Comparison of ENCODE assay signal across 8 mouse cellular contexts in genomic region chr2:32693282-32693681, GRCm38 (mm10). TPM values are rescaled to one million over a fixed set of nuclear protein-coding genes. Genes with fewer than 3 reads are reported as not detected.
DNase-seq lines count a peak whose midpoint lies in the region; ATAC-seq lines count a peak whose summit lies in the region.

No protein-coding gene starts in this region.

- peak overlapping the region; percentile 83 for H3K9ac ChIP-seq in forebrain, embryonic 11.5 days (ENCODE audit: low read length)
- peak overlapping the region; percentile 89 for H3K9ac ChIP-seq in kidney, embryonic 14.5 days (ENCODE audit: low read depth, low read length)
- H3K9ac ChIP-seq in midbrain, embryonic 14.5 days (replicated peaks; ENCODE audit: low read length): peak overlapping the region; percentile 83

- DNase-seq in forebrain, embryonic 11.5 days (ENCODE audit: low spot score): no peak
- DNase-seq in midbrain, embryonic 14.5 days: no peak
- DNase-seq in testis, postnatal 10 days (ENCODE audit: low spot score): no peak
- DNase-seq in frontal cortex, postnatal 36 days (ENCODE audit: low spot score in 2 of 2): no peak
- no peak for DNase-seq in left cerebral cortex, postnatal 10 days (ENCODE audit: extremely low spot score in 1 of 2, low spot score in 2 of 2)

- intact Hi-C loops in left cerebral cortex, postnatal 10 days (cut with DNase I): no loop called here

- no peak overlapping the region for H3K27ac ChIP-seq in forebrain, embryonic 11.5 days (ENCODE audit: low read depth, low read length)
- peak overlapping the region; percentile 56; the same call in 1 of the 2 replicates for H3K27ac ChIP-seq in kidney, embryonic 14.5 days (ENCODE audit: low read depth, low read length)
- no peak overlapping the region; the same call in 1 of the 2 replicates for H3K27ac ChIP-seq in midbrain, embryonic 14.5 days (replicated peaks; ENCODE audit: low read depth, low read length)

- H3K4me1 ChIP-seq in megakaryocyte, embryonic 14.5 days: peaks cover 46% of the 10 kb centered on the region
- peaks cover 4% of the 10 kb centered on the region; the same call in 1 of the 2 replicates for H3K4me1 ChIP-seq in forebrain, embryonic 11.5 days (replicated peaks; ENCODE audit: control insufficient read depth, insufficient read depth, low read length)
- H3K4me1 ChIP-seq in kidney, embryonic 14.5 days (ENCODE audit: control insufficient read depth, insufficient read depth, low read length): peaks cover 14% of the 10 kb centered on the region
- peaks cover 9% of the 10 kb centered on the region for H3K4me1 ChIP-seq in midbrain, embryonic 14.5 days (ENCODE audit: control insufficient read depth, insufficient read depth, low read length)

- ATAC-seq in megakaryocyte, adult 5-6 weeks (ENCODE audit: poor library complexity, severe bottlenecking): no peak
- no peak for ATAC-seq in forebrain, embryonic 11.5 days (replicated peaks; ENCODE audit: low FRiP score)
- no peak for ATAC-seq in kidney, embryonic 14.5 days (ENCODE audit: low FRiP score, low TSS enrichment)
- no peak for ATAC-seq in midbrain, embryonic 14.5 days (ENCODE audit: low FRiP score, low TSS enrichment)

- peak overlapping the region; percentile 93 for H3K4me2 ChIP-seq in forebrain, embryonic 11.5 days (ENCODE audit: low read depth, low read length, severe bottlenecking)
- peak overlapping the region; percentile 85 for H3K4me2 ChIP-seq in kidney, embryonic 14.5 days (replicated peaks; ENCODE audit: low read depth, low read length)
- H3K4me2 ChIP-seq in midbrain, embryonic 14.5 days (ENCODE audit: low read length): peak overlapping the region; percentile 93

- peaks cover 19% of the 10 kb centered on the region for H3K36me3 ChIP-seq in megakaryocyte, embryonic 14.5 days (replicated peaks; ENCODE audit: low read length)
- H3K36me3 ChIP-seq in forebrain, embryonic 11.5 days (ENCODE audit: control insufficient read depth, insufficient read depth, low read length): no peaks in the 10 kb centered on the region
- H3K36me3 ChIP-seq in kidney, embryonic 14.5 days (ENCODE audit: control insufficient read depth, insufficient read depth, low read length): peaks cover 3% of the 10 kb centered on the region; the same call in 1 of the 2 replicates
- H3K36me3 ChIP-seq in midbrain, embryonic 14.5 days (ENCODE audit: control insufficient read depth, insufficient read depth, low read length): no peaks in the 10 kb centered on the region

- H3K27me3 ChIP-seq in megakaryocyte, embryonic 14.5 days (replicated peaks): no peaks in the 10 kb centered on the region
- H3K27me3 ChIP-seq in forebrain, embryonic 11.5 days (ENCODE audit: control insufficient read depth, insufficient read depth, low read length): no peaks in the 10 kb centered on the region
- no peaks in the 10 kb centered on the region for H3K27me3 ChIP-seq in kidney, embryonic 14.5 days (ENCODE audit: control insufficient read depth, insufficient read depth, low read length)
- no peaks in the 10 kb centered on the region for H3K27me3 ChIP-seq in midbrain, embryonic 14.5 days (ENCODE audit: control insufficient read depth, insufficient read depth, low read length)

- WGBS in forebrain, embryonic 11.5 days: 23% methylated on average over 7 of the region's 7 CpGs
- WGBS in kidney, embryonic 14.5 days: 14% methylated on average over 7 of the region's 7 CpGs
- 28% methylated on average over 7 of the region's 7 CpGs for WGBS in midbrain, embryonic 14.5 days

- peak overlapping the region; percentile 96 for H3K4me3 ChIP-seq in megakaryocyte, embryonic 14.5 days (replicated peaks)
- H3K4me3 ChIP-seq in forebrain, embryonic 11.5 days (ENCODE audit: low read depth, low read length): peak overlapping the region; percentile 75
- H3K4me3 ChIP-seq in kidney, embryonic 14.5 days (ENCODE audit: low read length): peak overlapping the region; percentile 90
- peak overlapping the region; percentile 74 for H3K4me3 ChIP-seq in midbrain, embryonic 14.5 days (replicated peaks; ENCODE audit: low read depth, low read length)

- H3K9me3 ChIP-seq in megakaryocyte, embryonic 14.5 days: no peaks in the 10 kb centered on the region
- H3K9me3 ChIP-seq in forebrain, embryonic 11.5 days (ENCODE audit: control insufficient read depth, low read length): no peaks in the 10 kb centered on the region
- no peaks in the 10 kb centered on the region for H3K9me3 ChIP-seq in kidney, embryonic 14.5 days (ENCODE audit: control insufficient read depth, low read length)
- H3K9me3 ChIP-seq in midbrain, embryonic 14.5 days (ENCODE audit: control insufficient read depth, low read length): no peaks in the 10 kb centered on the region

RNA-seq across cellular contexts. Expression of gene Fpgs, which starts 10.7 kb away (rescaled TPM):
- 39.7 and 57.5 TPM in 2 replicates for polyA plus RNA-seq in megakaryocyte, embryonic 14.5 days (2012; ENCODE audit: insufficient read depth, low replicate concordance)
- total RNA-seq in megakaryocyte, adult 5-6 weeks (2015): 0.91 and 4.6 TPM in 2 replicates
- total RNA-seq in megakaryocyte, adult 5-6 weeks (2017): 2.6 and 3.0 TPM in 2 replicates
- polyA plus RNA-seq in forebrain, embryonic 11.5 days (2014; fragmentation: Nextera tagmentation; extraction: Ambion mirVana): 21.9 and 22.3 TPM in 2 replicates
- 27.1 and 33.2 TPM in 2 replicates for polyA plus RNA-seq in kidney, embryonic 14.5 days (2014; fragmentation: Nextera tagmentation; extraction: Ambion mirVana)
- 15.3 and 15.6 TPM in 2 replicates for polyA plus RNA-seq in midbrain, embryonic 14.5 days (2014; fragmentation: Nextera tagmentation; extraction: Ambion mirVana)
- 10 to 100 TPM; 11.4 to 14.4 TPM for total RNA-seq in left cerebral cortex, postnatal 10 days (2021)

RNA-seq across cellular contexts. Expression of gene Cdk9, which starts 19.6 kb away (rescaled TPM):
- polyA plus RNA-seq in megakaryocyte, embryonic 14.5 days (2012; ENCODE audit: insufficient read depth, low replicate concordance): 148 and 403 TPM in 2 replicates
- 82.1 and 84.4 TPM in 2 replicates for total RNA-seq in megakaryocyte, adult 5-6 weeks (2015)
- 73.9 and 79.2 TPM in 2 replicates for total RNA-seq in megakaryocyte, adult 5-6 weeks (2017)
- 79.2 and 95.7 TPM in 2 replicates for polyA plus RNA-seq in forebrain, embryonic 11.5 days (2014; fragmentation: Nextera tagmentation; extraction: Ambion mirVana)
- polyA plus RNA-seq in kidney, embryonic 14.5 days (2014; fragmentation: Nextera tagmentation; extraction: Ambion mirVana): 105 and 106 TPM in 2 replicates
- polyA plus RNA-seq in midbrain, embryonic 14.5 days (2014; fragmentation: Nextera tagmentation; extraction: Ambion mirVana): 61.4 and 76.5 TPM in 2 replicates
- total RNA-seq in left cerebral cortex, postnatal 10 days (2021): 10 to 100 TPM; 89.3 to 92.5 TPM

RNA-seq across cellular contexts. Expression of gene Sh2d3c, which starts 27.6 kb away (rescaled TPM):
- polyA plus RNA-seq in megakaryocyte, embryonic 14.5 days (2012; ENCODE audit: insufficient read depth, low replicate concordance): 13.4 and 21.1 TPM in 2 replicates
- 49.8 and 56.2 TPM in 2 replicates for total RNA-seq in megakaryocyte, adult 5-6 weeks (2015)
- total RNA-seq in megakaryocyte, adult 5-6 weeks (2017): 30.1 and 38.2 TPM in 2 replicates
- polyA plus RNA-seq in forebrain, embryonic 11.5 days (2014; fragmentation: Nextera tagmentation; extraction: Ambion mirVana): 33.2 and 33.7 TPM in 2 replicates
- 19.8 and 25.4 TPM in 2 replicates for polyA plus RNA-seq in kidney, embryonic 14.5 days (2014; fragmentation: Nextera tagmentation; extraction: Ambion mirVana)
- 45.8 and 45.9 TPM in 2 replicates for polyA plus RNA-seq in midbrain, embryonic 14.5 days (2014; fragmentation: Nextera tagmentation; extraction: Ambion mirVana)
- 10 to 100 TPM; 33.0 to 37.3 TPM for total RNA-seq in left cerebral cortex, postnatal 10 days (2021)

RNA-seq across cellular contexts. Expression of gene Eng, which starts 46.9 kb away (rescaled TPM):
- 90.6 and 227 TPM in 2 replicates for polyA plus RNA-seq in megakaryocyte, embryonic 14.5 days (2012; ENCODE audit: insufficient read depth, low replicate concordance)
- total RNA-seq in megakaryocyte, adult 5-6 weeks (2015): 6.3 and 7.9 TPM in 2 replicates
- total RNA-seq in megakaryocyte, adult 5-6 weeks (2017): 2.0 and 2.2 TPM in 2 replicates
- 25.5 and 25.9 TPM in 2 replicates for polyA plus RNA-seq in forebrain, embryonic 11.5 days (2014; fragmentation: Nextera tagmentation; extraction: Ambion mirVana)
- 34.1 and 55.9 TPM in 2 replicates for polyA plus RNA-seq in kidney, embryonic 14.5 days (2014; fragmentation: Nextera tagmentation; extraction: Ambion mirVana)
- polyA plus RNA-seq in midbrain, embryonic 14.5 days (2014; fragmentation: Nextera tagmentation; extraction: Ambion mirVana): 13.5 and 23.8 TPM in 2 replicates
- total RNA-seq in left cerebral cortex, postnatal 10 days (2021): 10 to 100 TPM; 24.9 to 25.2 TPM

RNA-seq across cellular contexts. Expression of gene 6330409D20Rik, which starts 47.5 kb away (rescaled TPM):
- 3.0 TPM in 1 of 2 replicates, not detected in the other for polyA plus RNA-seq in megakaryocyte, embryonic 14.5 days (2012; ENCODE audit: insufficient read depth, low replicate concordance)
- not detected in 2 replicates for total RNA-seq in megakaryocyte, adult 5-6 weeks (2015)
- total RNA-seq in megakaryocyte, adult 5-6 weeks (2017): not detected in 2 replicates
- polyA plus RNA-seq in forebrain, embryonic 11.5 days (2014; fragmentation: Nextera tagmentation; extraction: Ambion mirVana): 2.1 and 2.3 TPM in 2 replicates
- not detected in 2 replicates for polyA plus RNA-seq in kidney, embryonic 14.5 days (2014; fragmentation: Nextera tagmentation; extraction: Ambion mirVana)
- 3.2 and 4.6 TPM in 2 replicates for polyA plus RNA-seq in midbrain, embryonic 14.5 days (2014; fragmentation: Nextera tagmentation; extraction: Ambion mirVana)
- total RNA-seq in left cerebral cortex, postnatal 10 days (2021): 1 to 10 TPM; 2.3 to 2.9 TPM
